Mouse (Mus musculus): ENCODE results near the gene Filip1l.

The Filip1l gene

GRCm38 (mm10) chr16:57433671-57434070, 80.8 kb downstream of the Filip1l start:
- WGBS = 92% methylated on average over 6 of the region's 6 CpGs

DNA sequence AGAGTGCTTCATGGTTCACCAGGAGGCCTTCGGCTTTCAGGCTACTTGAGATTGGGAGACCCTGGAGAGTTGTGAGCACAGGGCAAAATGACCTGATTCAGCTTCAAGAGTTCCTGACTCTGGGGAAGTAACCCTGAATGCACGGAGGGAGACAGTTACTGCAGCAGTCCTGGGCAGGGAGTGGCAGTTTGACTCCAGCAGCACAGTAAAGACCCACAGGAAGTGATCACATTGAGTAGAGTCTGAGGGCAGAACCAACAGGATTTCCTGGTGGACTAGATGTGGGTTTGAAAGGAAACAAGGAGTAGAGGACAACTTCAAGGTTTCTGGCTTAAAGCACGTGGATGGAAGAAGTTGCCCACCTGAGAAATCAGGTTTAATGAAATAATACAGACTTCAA, 81.7 kb downstream of the Filip1l start:
- WGBS = 78% methylated on average over 3 of the region's 3 CpGs

GRCm38 (mm10) chr16:57437523-57438287, 84.8 kb downstream of the Filip1l start:
- WGBS = 73% methylated on average over 11 of the region's 11 CpGs

GRCm38 (mm10) chr16:57438288-57438685, 85.4 kb downstream of the Filip1l start:
- WGBS = 65% methylated on average over 5 of the region's 5 CpGs

DNA sequence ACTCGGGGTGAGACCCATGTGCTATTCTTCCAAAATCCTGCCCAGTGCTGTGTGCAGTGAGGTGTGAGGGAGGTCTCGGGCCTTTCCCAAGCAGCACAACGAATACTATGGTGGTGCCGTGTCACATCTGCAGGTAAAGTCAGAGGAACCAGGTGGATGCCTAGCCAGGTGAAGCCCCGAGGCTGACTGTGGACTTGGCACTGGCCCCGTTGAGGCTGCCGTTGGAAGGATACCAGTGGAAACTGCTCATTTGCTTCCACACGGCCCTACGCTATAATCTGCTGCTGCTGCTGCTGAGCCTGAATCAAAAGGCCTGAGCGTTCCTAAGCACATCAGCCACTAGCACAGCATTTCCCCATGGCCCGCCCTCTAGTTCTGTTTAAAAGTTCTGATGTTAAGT, 86.3 kb downstream of the Filip1l start:
- WGBS = 87% methylated on average over 11 of the region's 11 CpGs

GRCm38 (mm10) chr16:57440706-57441437, 88.0 kb downstream of the Filip1l start:
- 84% methylated on average over 10 of the region's 10 CpGs for WGBS

GRCm38 (mm10) chr16:57445096-57446094, 92.5 kb downstream of the Filip1l start:
- WGBS = 84% methylated on average over 10 of the region's 10 CpGs

GRCm38 (mm10) chr16:57453009-57453408, 100.1 kb downstream of the Filip1l start:
- WGBS = 71% methylated on average over 7 of the region's 7 CpGs

DNA sequence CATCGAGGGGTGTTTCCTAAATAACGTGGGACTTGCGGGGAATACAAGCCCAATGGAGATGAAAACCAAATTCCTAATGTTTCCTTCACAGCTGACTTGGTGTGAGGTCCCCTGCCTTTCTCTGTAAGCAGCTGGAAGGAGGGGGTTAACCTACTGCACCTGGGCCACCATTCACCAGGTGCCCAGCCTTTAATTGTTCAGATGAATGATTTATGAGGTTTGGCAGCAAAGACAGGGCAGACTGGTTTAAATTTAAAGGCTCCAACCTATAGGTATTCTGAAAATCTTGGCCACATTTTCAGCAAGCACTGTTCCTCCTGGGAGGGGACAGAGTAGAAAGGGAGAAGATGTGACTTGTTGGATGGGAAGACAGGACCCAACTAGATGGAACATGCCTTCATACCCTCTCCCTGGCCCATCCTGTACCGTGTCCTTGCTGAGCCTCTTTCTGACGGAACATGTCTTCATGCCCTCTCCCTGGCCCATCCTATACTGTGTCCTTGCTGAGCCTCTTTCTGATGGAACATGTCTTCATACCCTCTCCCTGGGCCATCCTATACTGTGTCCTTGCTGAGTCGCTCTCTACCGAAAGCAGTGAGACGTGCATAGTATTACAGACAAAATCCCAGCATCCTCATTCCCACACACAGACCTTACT, 101.3 kb downstream of the Filip1l start:
- 97% methylated on average over 8 of the region's 8 CpGs for WGBS

- WGBS = 77% methylated on average over 3 of the region's 3 CpGs
These were observed 102.7 kb downstream of the Filip1l start for GRCm38 (mm10) chr16:57455573-57455972.

DNA sequence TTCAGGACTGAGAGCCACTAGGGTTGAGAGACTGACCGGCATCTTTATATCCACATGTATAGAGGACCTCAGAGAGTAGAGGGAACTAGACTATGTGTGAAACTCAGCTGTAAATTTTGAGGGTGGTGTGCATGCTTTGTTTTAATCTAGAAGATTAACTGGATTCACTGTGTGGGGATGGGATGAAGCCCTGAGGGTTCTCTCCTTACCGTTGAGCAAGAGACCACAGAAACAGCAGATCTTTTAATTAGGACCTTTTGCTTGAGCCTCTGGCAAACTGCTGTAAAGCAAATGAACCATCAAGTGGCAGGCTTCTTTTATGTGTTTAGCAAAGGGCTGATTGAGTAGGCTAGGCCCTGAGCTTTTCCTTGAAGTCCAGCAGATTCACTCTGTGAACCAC, 103.1 kb downstream of the Filip1l start:
- 58% methylated on average over 2 of the region's 2 CpGs for whole genome bisulfite sequencing

GRCm38 (mm10) chr16:57465386-57465913, 112.6 kb downstream of the Filip1l start:
- 94% methylated on average over 9 of the region's 9 CpGs for WGBS

DNA sequence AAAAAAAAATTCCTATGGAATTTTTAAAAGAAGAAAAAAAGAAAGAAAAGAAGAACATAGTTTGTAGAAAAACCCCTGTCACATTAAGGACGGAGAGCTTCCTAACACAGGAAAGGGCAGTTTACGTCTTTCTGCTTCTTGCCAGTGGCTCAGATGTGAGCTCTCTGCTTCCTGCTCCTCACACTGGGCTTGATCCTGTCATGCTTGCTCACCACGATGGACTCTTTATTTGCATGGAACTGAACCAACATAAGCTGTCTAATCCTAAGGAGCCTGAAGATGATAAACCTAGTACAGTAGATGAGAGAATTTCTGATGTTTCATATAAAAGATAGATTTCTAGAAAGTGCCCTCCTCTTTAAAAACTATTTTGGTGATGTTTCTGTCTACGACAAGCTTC, 116.4 kb downstream of the Filip1l start:
- WGBS = 82% methylated on average over 4 of the region's 4 CpGs

- 85% methylated on average over 2 of the region's 2 CpGs for WGBS
These were observed 117.0 kb downstream of the Filip1l start for GRCm38 (mm10) chr16:57469869-57470268.

DNA sequence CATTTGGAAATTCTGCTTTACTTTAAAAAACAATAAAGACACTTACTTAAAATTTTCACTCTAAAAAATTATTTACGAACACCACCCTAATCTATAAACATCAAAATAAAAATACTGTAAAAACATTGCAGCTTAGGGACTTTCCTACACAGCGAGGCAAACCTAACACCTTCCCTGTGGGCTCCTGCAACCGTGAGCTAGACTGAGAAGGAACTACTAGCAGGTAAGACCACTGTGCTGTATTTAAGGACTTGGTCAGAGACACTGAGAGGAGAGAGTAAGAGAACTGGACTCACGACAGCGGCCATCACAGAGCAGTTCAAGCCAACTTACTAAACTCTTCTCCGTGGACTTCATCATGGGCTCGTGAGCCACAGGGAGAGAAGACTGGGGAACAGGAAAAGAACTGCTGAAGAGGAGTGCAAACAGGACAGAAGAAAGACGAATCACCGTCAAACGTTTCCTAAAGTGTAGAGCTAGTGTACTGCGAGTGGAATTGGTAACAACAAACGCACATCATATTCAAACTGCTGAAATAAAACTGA, 117.5 kb downstream of the Filip1l start:
- WGBS = 95% methylated on average over 12 of the region's 12 CpGs

- 76% methylated on average over 10 of the region's 10 CpGs for whole genome bisulfite sequencing
These were observed 120.7 kb downstream of the Filip1l start for GRCm38 (mm10) chr16:57473415-57474085.

DNA sequence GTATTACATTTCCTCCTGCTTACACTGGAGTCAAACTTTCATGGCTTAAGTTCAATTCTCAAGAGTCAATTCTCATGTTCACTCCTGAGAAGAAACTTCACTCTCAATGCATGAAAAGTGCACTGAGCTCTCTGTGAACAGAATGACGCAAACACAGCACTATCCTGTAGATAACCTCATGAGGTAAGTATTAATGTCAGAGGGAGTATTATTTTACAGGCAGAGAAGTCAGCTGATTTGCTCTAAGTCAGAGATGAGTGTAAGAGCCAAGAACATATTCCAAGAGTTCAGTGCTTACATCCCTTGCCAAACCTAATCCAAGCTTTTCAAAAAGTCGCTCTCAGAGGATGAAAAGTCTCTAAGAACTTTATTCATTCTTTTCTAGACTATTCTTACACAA, 125.6 kb downstream of the Filip1l start:
- 82% methylated on average over 2 of the region's 2 CpGs for WGBS

- 65% methylated on average over 5 of the region's 5 CpGs for WGBS
These were observed 126.9 kb downstream of the Filip1l start for GRCm38 (mm10) chr16:57479776-57480175.

- WGBS = 63% methylated on average over 6 of the region's 6 CpGs
These were observed 129.4 kb downstream of the Filip1l start for GRCm38 (mm10) chr16:57482264-57482663.

DNA sequence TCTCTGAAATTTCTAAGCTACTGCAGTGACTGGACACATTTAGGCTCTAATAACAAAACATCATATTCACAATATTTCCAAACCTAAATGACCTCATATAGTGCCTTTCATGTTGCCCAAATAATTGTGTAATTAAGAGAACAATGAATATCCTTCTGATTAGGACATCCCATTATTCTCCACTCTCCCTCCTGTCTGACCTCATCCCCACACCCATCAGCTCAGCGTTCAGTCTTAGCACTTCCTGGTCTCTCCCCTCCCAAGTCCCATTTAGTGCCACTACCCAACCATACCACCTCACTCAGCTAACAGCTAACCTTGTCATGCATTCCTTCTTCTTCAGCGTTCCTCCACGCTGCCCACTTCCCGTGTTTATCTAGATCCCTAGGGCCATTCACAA, 130.0 kb downstream of the Filip1l start:
- WGBS = 78% methylated on average over 4 of the region's 4 CpGs

Data from cerebral cortex, adult 2 months (tissue).